Mouse (Mus musculus) limb, embryonic 12.5 days (tissue): ENCODE data around the gene Gm48552. TPM values are rescaled to one million over a fixed set of nuclear protein-coding genes. Genes with fewer than 3 reads are reported as not detected.

Experiments used
- ATAC-seq: fragments of 200-750 bp; cut with Nextera tagmentation; 2 replicates; pipeline ENCODE4 v1.8.0; 2017; ENCODE audit warnings: low read depth, moderate TSS enrichment; ENCODE audit not compliant: insufficient number of reproducible peaks, insufficient read depth, low FRiP score, low TSS enrichment
- H3K27ac ChIP-seq: fragments of 300-500 bp; sonication (generic); 2 replicates; pipeline ENCODE4 v1.5.1; 2016; ENCODE audit warnings: mild to moderate bottlenecking, moderate library complexity
- H3K27me3 ChIP-seq: fragments of 300-500 bp; sonication (generic); 2 replicates; pipeline ENCODE4 v1.6.1; 2016; ENCODE audit warnings: mild to moderate bottlenecking, moderate library complexity
- H3K36me3 ChIP-seq: fragments of 300-500 bp; sonication (generic); 2 replicates; pipeline ENCODE4 v1.6.1; 2016; ENCODE audit warnings: mild to moderate bottlenecking, moderate library complexity
- H3K4me1 ChIP-seq: fragments of 300-500 bp; sonication (generic); replicated peaks from 2 replicates; pipeline ENCODE4 v1.6.1; 2016
- H3K4me2 ChIP-seq: fragments of 300-500 bp; sonication (generic); 2 replicates; pipeline ENCODE4 v1.6.1; 2016; ENCODE audit warnings: mild to moderate bottlenecking, moderate library complexity
- H3K4me3 ChIP-seq: fragments of 300-500 bp; sonication (generic); replicated peaks from 2 replicates; pipeline ENCODE4 v1.5.1; 2016; ENCODE audit warnings: mild to moderate bottlenecking
- H3K9ac ChIP-seq: fragments of 300-500 bp; sonication (generic); replicated peaks from 2 replicates; pipeline ENCODE4 v1.6.1; 2016; ENCODE audit warnings: mild to moderate bottlenecking, moderate library complexity
- H3K9me3 ChIP-seq: fragments of 300-500 bp; sonication (generic); 2 replicates; pipeline ENCODE4 v1.6.1; 2016; ENCODE audit warnings: mild to moderate bottlenecking, moderate library complexity
- WGBS: fragments of 180-500 bp; shearing (Covaris S2); methylation state at CpG from one replicate; pipeline ENCODE4 v1.1.7; 2016; 5-methylcytosine and 5-hydroxymethylcytosine counted together
- polyA plus RNA-seq: library from polyadenylated mRNA; unstranded; fragments of >200 nt; fragmentation: Nextera tagmentation; extraction: Ambion mirVana; gene quantifications from 2 replicates; pipeline ENCODE4 v1.2.1, GENCODE M21; 2016

Gene Gm48552
- polyA plus RNA-seq, 1 experiment from 2014 or later, result 3.1 TPM

GRCm38 (mm10) chr10:81408871-81409291 is 20.1 kb downstream of the Gm48552 start:
- Histone ChIP-seq H3K27ac (peak overlapping the region; percentile 56; the same call in 1 of the 2 replicates), H3K9ac (0 out of 2 replicates have a peak overlapping the region, but pooled peaks have one; percentile 24)
- 18% methylated on average over 9 of the region's 9 CpGs for WGBS

GRCm38 (mm10) chr10:81409330-81409729 is 20.5 kb downstream of the Gm48552 start:
- Histone ChIP-seq H3K4me3 (no peak overlapping the region), H3K27me3 (peaks cover 42% of the 10 kb centered on the region), H3K36me3 (peaks cover 46% of the 10 kb centered on the region), H3K27ac (peak overlapping the region; percentile 56; the same call in 1 of the 2 replicates), H3K9ac (no peak overlapping the region), H3K4me1 (peaks cover 89% of the 10 kb centered on the region), H3K4me2 (no peak overlapping the region), H3K9me3 (no peaks in the 10 kb centered on the region)
- WGBS, result 13% methylated on average over 8 of the region's 8 CpGs
- ATAC-seq, result no peak

More at GRCm38 (mm10) chr10:81408871-81409291, 20.1 kb downstream of the Gm48552 start:
- peaks cover 46% of the 10 kb centered on the region for H3K36me3 ChIP-seq
- no peak overlapping the region for H3K4me2 ChIP-seq
- no peak for ATAC-seq
- H3K27me3 ChIP-seq, result peaks cover 47% of the 10 kb centered on the region
- H3K4me3 ChIP-seq, result no peak overlapping the region
- peaks cover 89% of the 10 kb centered on the region for H3K4me1 ChIP-seq
- H3K9me3 ChIP-seq, result no peaks in the 10 kb centered on the region

GRCm38 (mm10) chr10:81410350-81410749 is 21.5 kb downstream of the Gm48552 start:
- no peak for ATAC-seq
- H3K4me3 ChIP-seq, result no peak overlapping the region
- peak overlapping the region; percentile 80 for H3K27ac ChIP-seq
- H3K36me3 ChIP-seq, result peaks cover 36% of the 10 kb centered on the region
- H3K4me1 ChIP-seq, result peaks cover 93% of the 10 kb centered on the region
- H3K9me3 ChIP-seq, result no peaks in the 10 kb centered on the region
- 65% methylated on average over 4 of the region's 4 CpGs for WGBS
- 0 out of 2 replicates have a peak overlapping the region, but pooled peaks have one; percentile 8 for H3K4me2 ChIP-seq
- no peak overlapping the region for H3K9ac ChIP-seq
- peaks cover 34% of the 10 kb centered on the region for H3K27me3 ChIP-seq

GRCm38 (mm10) chr10:81410981-81411380 is 22.2 kb downstream of the Gm48552 start:
- peaks cover 98% of the 10 kb centered on the region for H3K4me1 ChIP-seq
- WGBS, result 73% methylated on average over 9 of the region's 9 CpGs
- no peak overlapping the region for H3K4me2 ChIP-seq

GRCm38 (mm10) chr10:81411471-81412400 is 22.9 kb downstream of the Gm48552 start:
- Histone ChIP-seq H3K4me3 (no peak overlapping the region), H3K27me3 (peaks cover 20% of the 10 kb centered on the region; the same call in 1 of the 2 replicates), H3K9ac (no peak overlapping the region; the same call in 1 of the 2 replicates), H3K27ac (peak overlapping the region; percentile 80), H3K4me2 (no peak overlapping the region), H3K36me3 (peaks cover 22% of the 10 kb centered on the region), H3K9me3 (no peaks in the 10 kb centered on the region), H3K4me1 (peaks cover 98% of the 10 kb centered on the region)
- ATAC-seq, result no peak
- WGBS, result 72% methylated on average over 18 of the region's 18 CpGs

More at GRCm38 (mm10) chr10:81410981-81411380, 22.2 kb downstream of the Gm48552 start:
- peak overlapping the region; percentile 80 for H3K27ac ChIP-seq
- peaks cover 28% of the 10 kb centered on the region for H3K27me3 ChIP-seq
- no peak overlapping the region for H3K9ac ChIP-seq
- ATAC-seq, result no peak
- peaks cover 29% of the 10 kb centered on the region for H3K36me3 ChIP-seq
- no peaks in the 10 kb centered on the region for H3K9me3 ChIP-seq
- no peak overlapping the region for H3K4me3 ChIP-seq

GRCm38 (mm10) chr10:81412586-81413309 is 23.9 kb downstream of the Gm48552 start:
- Histone ChIP-seq H3K27ac (peak overlapping the region; percentile 86), H3K27me3 (peaks cover 10% of the 10 kb centered on the region; the same call in 1 of the 2 replicates), H3K9ac (no peak overlapping the region), H3K36me3 (peaks cover 14% of the 10 kb centered on the region), H3K9me3 (no peaks in the 10 kb centered on the region), H3K4me3 (no peak overlapping the region), H3K4me1 (peaks cover 98% of the 10 kb centered on the region), H3K4me2 (no peak overlapping the region)
- WGBS, result 78% methylated on average over 16 of the region's 16 CpGs
- no peak for ATAC-seq

- peak overlapping the region; percentile 44 for H3K4me2 ChIP-seq
- H3K27me3 ChIP-seq, result 0 out of 2 replicates have a peak, but pooled peaks cover 2% of the 10 kb centered on the region
- H3K9me3 ChIP-seq, result no peaks in the 10 kb centered on the region
- H3K4me1 ChIP-seq, result peaks cover 97% of the 10 kb centered on the region
- H3K4me3 ChIP-seq, result no peak overlapping the region; the same call in 1 of the 2 replicates
- H3K9ac ChIP-seq, result peak overlapping the region; percentile 31; the same call in 1 of the 2 replicates
- peaks cover 10% of the 10 kb centered on the region; the same call in 1 of the 2 replicates for H3K36me3 ChIP-seq
- H3K27ac ChIP-seq, result peak overlapping the region; percentile 86
- WGBS, result 28% methylated on average over 26 of the region's 26 CpGs
- peak; percentile 7; the same call in 1 of the 2 replicates for ATAC-seq
Observed at GRCm38 (mm10) chr10:81413310-81414261, 24.8 kb downstream of the Gm48552 start.

GRCm38 (mm10) chr10:81414682-81415081 is 25.9 kb downstream of the Gm48552 start:
- Histone ChIP-seq H3K4me2 (0 out of 2 replicates have a peak overlapping the region, but pooled peaks have one; percentile 44), H3K27ac (peak overlapping the region; percentile 86), H3K4me3 (no peak overlapping the region), H3K9ac (no peak overlapping the region), H3K27me3 (no peaks in the 10 kb centered on the region), H3K36me3 (peaks cover 14% of the 10 kb centered on the region; the same call in 1 of the 2 replicates), H3K4me1 (peaks cover 93% of the 10 kb centered on the region), H3K9me3 (no peaks in the 10 kb centered on the region)
- ATAC-seq, result no peak

- Histone ChIP-seq H3K9ac (no peak overlapping the region), H3K9me3 (no peaks in the 10 kb centered on the region), H3K4me3 (no peak overlapping the region), H3K27me3 (no peaks in the 10 kb centered on the region), H3K4me1 (peaks cover 88% of the 10 kb centered on the region), H3K4me2 (0 out of 2 replicates have a peak overlapping the region, but pooled peaks have one; percentile 44), H3K36me3 (peaks cover 19% of the 10 kb centered on the region), H3K27ac (peak overlapping the region; percentile 86)
- 83% methylated on average over 5 of the region's 5 CpGs for whole genome bisulfite sequencing
- ATAC-seq, result no peak
Observed at GRCm38 (mm10) chr10:81415146-81415545, 26.3 kb downstream of the Gm48552 start.
